Mouse (Mus musculus): ENCODE data around the gene Mroh2a. TPM values are rescaled to one million over a fixed set of nuclear protein-coding genes. Genes with fewer than 3 reads are reported as not detected.

Gene Mroh2a
- total RNA-seq (2017) = 0.38 to 2.2 TPM (median 1.2 TPM) in 3 replicates

- ATAC-seq (replicated peaks; ENCODE audit: insufficient number of reproducible peaks, low FRiP score, low TSS enrichment, poor library complexity, severe bottlenecking) = 0 out of 2 replicates have a peak, but pooled peaks have one; percentile 16
Observed at GRCm38 (mm10) chr1:88226670-88227379, at the start of gene Mroh2a. Gene Mroh2a (plus strand): TSS chr1:88226986.

GRCm38 (mm10) chr1:88179657-88180056 is 47.1 kb upstream of the Mroh2a start:
- no peak for ATAC-seq (replicated peaks; ENCODE audit: insufficient number of reproducible peaks, low FRiP score, low TSS enrichment, poor library complexity, severe bottlenecking)

GRCm38 (mm10) chr1:88186325-88186935 is 40.4 kb upstream of the Mroh2a start:
- ATAC-seq (replicated peaks; ENCODE audit: insufficient number of reproducible peaks, low FRiP score, low TSS enrichment, poor library complexity, severe bottlenecking) = no peak

GRCm38 (mm10) chr1:88192136-88192535 is 34.6 kb upstream of the Mroh2a start:
- ATAC-seq (replicated peaks; ENCODE audit: insufficient number of reproducible peaks, low FRiP score, low TSS enrichment, poor library complexity, severe bottlenecking) = no peak

- ATAC-seq (replicated peaks; ENCODE audit: insufficient number of reproducible peaks, low FRiP score, low TSS enrichment, poor library complexity, severe bottlenecking) = no peak
Observed at GRCm38 (mm10) chr1:88195687-88196086, 31.1 kb upstream of the Mroh2a start.

GRCm38 (mm10) chr1:88197443-88197842 is 29.3 kb upstream of the Mroh2a start:
- ATAC-seq (replicated peaks; ENCODE audit: insufficient number of reproducible peaks, low FRiP score, low TSS enrichment, poor library complexity, severe bottlenecking) = no peak

- no peak for ATAC-seq (replicated peaks; ENCODE audit: insufficient number of reproducible peaks, low FRiP score, low TSS enrichment, poor library complexity, severe bottlenecking)
Observed at GRCm38 (mm10) chr1:88199996-88200395, 26.8 kb upstream of the Mroh2a start.

GRCm38 (mm10) chr1:88200456-88200855 is 26.3 kb upstream of the Mroh2a start, which contains the start of gene Ugt1a2:
Gene Ugt1a2 (plus strand): TSS chr1:88200601.
- no peak for ATAC-seq (replicated peaks; ENCODE audit: insufficient number of reproducible peaks, low FRiP score, low TSS enrichment, poor library complexity, severe bottlenecking)

GRCm38 (mm10) chr1:88205294-88205922 is 21.4 kb upstream of the Mroh2a start, which contains the start of gene Dnajb3:
Gene Dnajb3 (minus strand): TSS chr1:88205782.
- ATAC-seq (replicated peaks; ENCODE audit: insufficient number of reproducible peaks, low FRiP score, low TSS enrichment, poor library complexity, severe bottlenecking) = 0 out of 2 replicates have a peak, but pooled peaks have one; percentile 17

GRCm38 (mm10) chr1:88206843-88207479 is 19.8 kb upstream of the Mroh2a start:
- ATAC-seq (replicated peaks; ENCODE audit: insufficient number of reproducible peaks, low FRiP score, low TSS enrichment, poor library complexity, severe bottlenecking) = no peak

- ATAC-seq (replicated peaks; ENCODE audit: insufficient number of reproducible peaks, low FRiP score, low TSS enrichment, poor library complexity, severe bottlenecking) = peak; percentile 7; the same call in 1 of the 2 replicates
Observed at GRCm38 (mm10) chr1:88211812-88212211, 15.0 kb upstream of the Mroh2a start, which contains the start of gene Ugt1a1. Gene Ugt1a1 (plus strand): TSS chr1:88211959.

GRCm38 (mm10) chr1:88212341-88213045 is 14.3 kb upstream of the Mroh2a start:
- ATAC-seq (replicated peaks; ENCODE audit: insufficient number of reproducible peaks, low FRiP score, low TSS enrichment, poor library complexity, severe bottlenecking) = 0 out of 2 replicates have a peak, but pooled peaks have one; percentile 13

GRCm38 (mm10) chr1:88213061-88213460 is 13.7 kb upstream of the Mroh2a start:
- ATAC-seq (replicated peaks; ENCODE audit: insufficient number of reproducible peaks, low FRiP score, low TSS enrichment, poor library complexity, severe bottlenecking) = no peak

GRCm38 (mm10) chr1:88213766-88214461 is 12.9 kb upstream of the Mroh2a start:
- ATAC-seq (replicated peaks; ENCODE audit: insufficient number of reproducible peaks, low FRiP score, low TSS enrichment, poor library complexity, severe bottlenecking) = 0 out of 2 replicates have a peak, but pooled peaks have one; percentile 3

- 0 out of 2 replicates have a peak, but pooled peaks have one; percentile 1 for ATAC-seq (replicated peaks; ENCODE audit: insufficient number of reproducible peaks, low FRiP score, low TSS enrichment, poor library complexity, severe bottlenecking)
Observed at GRCm38 (mm10) chr1:88214462-88214952, 12.3 kb upstream of the Mroh2a start.

- ATAC-seq (replicated peaks; ENCODE audit: insufficient number of reproducible peaks, low FRiP score, low TSS enrichment, poor library complexity, severe bottlenecking) = no peak
Observed at GRCm38 (mm10) chr1:88215466-88216380, 11.1 kb upstream of the Mroh2a start.

GRCm38 (mm10) chr1:88216551-88216950 is 10.2 kb upstream of the Mroh2a start:
- no peak for ATAC-seq (replicated peaks; ENCODE audit: insufficient number of reproducible peaks, low FRiP score, low TSS enrichment, poor library complexity, severe bottlenecking)
